Mouse (Mus musculus): ENCODE results near the gene Pkp1.

DNA sequence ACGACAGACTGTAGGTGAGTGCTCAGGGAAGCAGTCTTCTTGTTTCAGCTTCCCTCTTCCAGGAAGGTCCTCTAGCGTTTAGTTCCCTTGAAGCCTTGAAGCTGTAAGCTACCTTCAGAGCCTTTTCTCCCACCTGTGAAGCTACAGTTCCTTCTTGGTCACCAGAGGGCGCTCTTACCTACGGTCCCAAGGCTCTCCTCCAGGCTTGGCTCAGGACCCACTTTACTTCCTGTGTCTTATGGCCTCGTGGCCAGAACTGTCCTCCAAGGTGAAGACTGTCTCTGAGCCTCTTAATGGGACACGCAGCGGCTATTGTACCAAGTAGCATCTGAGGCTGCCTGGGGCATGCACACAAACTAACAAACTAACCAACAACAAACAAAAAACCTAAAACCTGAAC is 26.7 kb upstream of the Pkp1 start:
- peak; percentile 78 for TF ChIP-seq CTCF (IDR thresholded peaks at IDR 0.05; ENCODE audit: control insufficient read depth, insufficient read depth, low read length)
- TF ChIP-seq POLR2A (IDR thresholded peaks at IDR 0.05; ENCODE audit: borderline replicate concordance, control insufficient read depth, low read depth, low read length), result no peak
